Mouse (Mus musculus) G1E (cell line): Measurements from ENCODE around the gene Pds5b. TPM values are rescaled to one million over a fixed set of nuclear protein-coding genes. Genes with fewer than 3 reads are reported as not detected.
"Not testable (repeated sequence)": the region's sequence is repeated elsewhere in the genome, so short reads cannot be mapped to it uniquely, and the experiment has no call there.

ENCODE experiments used
- ATAC-seq: 2 replicates; pipeline ENCODE4 v1.8.0; 2016; ENCODE audit warnings: mild to moderate bottlenecking; ENCODE audit not compliant: insufficient number of reproducible peaks, poor library complexity, low FRiP score, severe bottlenecking; ENCODE audit errors: extremely low read depth
- DNase-seq: peaks from one replicate; pipeline ENCODE4 v3.0.0; 2012; ENCODE audit warnings: low spot score
- H3K27me3 ChIP-seq: 2 replicates; pipeline ENCODE4 v1.6.1; 2012; ENCODE audit warnings: mild to moderate bottlenecking, low read length, inconsistent platforms; ENCODE audit not compliant: insufficient read depth
- H3K36me3 ChIP-seq: replicated peaks from 2 replicates; pipeline ENCODE3; 2012; ENCODE audit warnings: mild to moderate bottlenecking, inconsistent platforms
- H3K4me1 ChIP-seq: 2 replicates; pipeline ENCODE4 v1.6.1; 2012; ENCODE audit warnings: low read depth, low read length, inconsistent platforms, mixed read lengths; ENCODE audit not compliant: insufficient read depth
- H3K4me3 ChIP-seq: 2 replicates; pipeline ENCODE4 v1.5.1; 2012; ENCODE audit warnings: low read depth, mild to moderate bottlenecking, inconsistent platforms, low read length, moderate library complexity, mixed read lengths
- H3K9me3 ChIP-seq: replicated peaks from 2 replicates; pipeline ENCODE4 v1.6.1; 2012; ENCODE audit warnings: inconsistent platforms
- CTCF ChIP-seq: IDR thresholded peaks from 2 replicates; pipeline ENCODE4 v1.5.1; 2012; ENCODE audit warnings: low read depth, low read length, inconsistent platforms, mixed read lengths
- GATA1 ChIP-seq: IDR thresholded peaks from 2 replicates; pipeline ENCODE4 v1.6.1; 2012; ENCODE audit warnings: borderline replicate concordance, low read length, inconsistent platforms, mixed read lengths
- GATA2 ChIP-seq: IDR thresholded peaks from 2 replicates; pipeline ENCODE4 v1.6.1; 2012; ENCODE audit warnings: low read depth, low read length, inconsistent platforms, borderline replicate concordance
- POLR2AphosphoS5 ChIP-seq: IDR thresholded peaks from 2 replicates; pipeline ENCODE4 v1.6.1; 2012; ENCODE audit warnings: low read depth, low read length, inconsistent platforms; ENCODE audit not compliant: insufficient replicate concordance
- TAL1 ChIP-seq: conservative IDR thresholded peaks from 2 replicates; pipeline ENCODE4 v1.6.1; 2012; ENCODE audit warnings: low read depth, low read length, inconsistent platforms, mixed read lengths
- polyA plus RNA-seq: library from polyadenylated mRNA; stranded (reverse); fragments of >175 nt; gene quantifications from 2 replicates; pipeline ENCODE4 v1.2.3, GENCODE M21; 2012
- total RNA-seq, 2 experiments: library from RNA; stranded (forward) in 1 of 2; stranded (reverse) in 1 of 2; fragments of 200-1000 nt in 1 of 2; fragments of >200 nt in 1 of 2; fragmentation: Nextera tagmentation in 1 of 2; gene quantifications; 2 replicates each; pipeline ENCODE4 v1.2.3; 2014 to 2017

Pds5b gene
- total and polyA plus RNA-seq, 3 experiments, result 3.2 to 87.9 (median 45.5) TPM

DNA sequence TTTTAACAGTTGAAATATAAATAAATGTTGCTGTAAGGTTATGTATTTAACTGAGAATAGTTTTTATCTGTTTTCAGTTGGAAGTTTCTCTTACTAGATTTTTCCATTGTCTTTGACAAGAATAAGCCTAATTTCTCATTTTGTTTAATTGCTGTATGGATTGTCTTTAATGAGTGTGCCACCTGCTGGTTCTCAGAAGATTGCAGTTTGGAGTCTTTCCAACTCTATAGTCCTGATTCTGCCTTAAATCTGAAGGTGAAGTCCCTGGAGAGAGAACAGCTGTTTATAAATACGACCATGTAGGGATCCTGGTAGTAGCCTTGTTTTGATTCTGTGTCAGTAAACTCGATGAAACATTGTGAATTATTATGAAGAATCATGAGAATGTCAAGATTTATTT lies 29.2 kb downstream of the Pds5b start:
- no peaks in the 10 kb centered on the region for H3K27me3 ChIP-seq
- no peak overlapping the region for H3K4me3 ChIP-seq
- H3K9me3 ChIP-seq, result no peaks in the 10 kb centered on the region
- TF ChIP-seq CTCF, result peak; percentile 8; the same call in 1 of the 2 replicates
- no peak for TF ChIP-seq POLR2AphosphoS5
- ATAC-seq (peak; percentile 54; the same call in 1 of the 2 replicates), DNase-seq (no peak)
- H3K36me3 ChIP-seq, result peaks cover 7% of the 10 kb centered on the region
- peaks cover 16% of the 10 kb centered on the region for H3K4me1 ChIP-seq

DNA sequence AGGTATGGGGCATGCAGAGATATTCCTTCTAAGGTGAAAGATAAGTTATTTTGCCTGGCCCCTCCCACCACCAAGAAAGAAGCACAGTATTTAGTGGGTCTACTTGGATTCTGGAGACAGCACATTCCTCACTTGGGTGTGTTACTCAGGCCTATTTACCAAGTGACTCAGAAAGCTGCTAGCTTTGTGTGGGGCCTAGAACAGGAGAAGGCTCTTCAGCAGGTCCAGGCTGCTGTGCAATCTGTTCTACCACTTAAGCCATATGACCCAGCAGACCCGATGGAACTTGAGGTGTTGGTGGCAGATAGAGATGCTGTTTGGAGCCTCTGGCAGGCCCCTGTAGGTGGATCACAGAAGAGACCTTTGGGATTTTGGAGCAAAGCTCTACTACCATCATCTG lies 33.1 kb downstream of the Pds5b start:
- not testable (repeated sequence) for H3K9me3 ChIP-seq, H3K4me3 ChIP-seq, H3K27me3 ChIP-seq, DNase-seq, ATAC-seq
- Histone ChIP-seq H3K36me3 (peaks cover 19% of the 10 kb centered on the region), H3K4me1 (peaks cover 11% of the 10 kb centered on the region)

DNA sequence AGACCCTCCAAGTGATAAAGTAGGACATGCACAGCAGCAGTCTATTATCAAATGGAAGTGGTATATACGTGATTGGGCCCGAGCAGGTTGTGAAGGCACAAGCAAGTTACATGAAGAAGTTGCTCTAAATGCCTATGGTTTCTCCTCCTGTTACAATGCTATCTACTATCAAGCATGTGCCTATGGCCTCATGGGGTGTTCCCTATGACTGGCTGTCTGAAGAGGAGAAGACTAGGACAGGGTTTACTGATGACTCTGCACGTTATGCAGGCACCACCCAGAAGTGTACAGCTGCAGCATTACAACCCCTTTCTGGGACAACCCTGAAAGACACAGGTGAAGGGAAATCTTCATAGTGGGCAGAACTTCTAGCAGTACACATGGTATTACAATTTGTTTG lies 33.6 kb downstream of the Pds5b start:
- H3K9me3 ChIP-seq, DNase-seq: not testable (repeated sequence)
- ATAC-seq, result peak; percentile 48

DNA sequence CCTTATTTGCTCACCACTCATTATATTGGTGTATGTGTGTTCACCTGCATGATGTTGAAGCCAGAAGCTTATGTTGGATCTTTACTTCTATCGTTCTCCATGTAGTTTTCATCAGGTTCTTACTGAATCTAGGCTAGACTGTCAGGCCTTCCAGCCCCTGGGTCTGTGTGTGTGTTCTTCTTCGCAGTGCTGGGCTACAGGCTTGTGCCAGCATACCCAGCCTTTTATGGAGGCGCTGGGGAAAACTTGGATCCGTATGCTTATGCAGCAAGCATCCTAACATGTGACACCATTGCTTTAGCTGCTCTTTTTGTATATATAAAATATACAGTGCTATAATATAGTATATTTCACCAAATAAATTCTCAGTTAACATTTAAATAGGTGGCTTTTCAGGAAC lies 38.0 kb downstream of the Pds5b start:
- Histone ChIP-seq H3K27me3 (no peaks in the 10 kb centered on the region), H3K36me3 (peaks cover 17% of the 10 kb centered on the region), H3K4me3 (no peak overlapping the region), H3K4me1 (peaks cover 11% of the 10 kb centered on the region), H3K9me3 (no peaks in the 10 kb centered on the region)
- no peak for DNase-seq
- TF ChIP-seq POLR2AphosphoS5 (no peak), GATA1 (no peak), TAL1 (no peak), GATA2 (no peak), CTCF (no peak)
- no peak for ATAC-seq

More for the DNA sequence above, 33.6 kb downstream of the Pds5b start:
- H3K36me3 ChIP-seq, result peaks cover 19% of the 10 kb centered on the region
- H3K4me1 ChIP-seq, result peaks cover 11% of the 10 kb centered on the region
- H3K4me3 ChIP-seq, H3K27me3 ChIP-seq: not testable (repeated sequence)

DNA sequence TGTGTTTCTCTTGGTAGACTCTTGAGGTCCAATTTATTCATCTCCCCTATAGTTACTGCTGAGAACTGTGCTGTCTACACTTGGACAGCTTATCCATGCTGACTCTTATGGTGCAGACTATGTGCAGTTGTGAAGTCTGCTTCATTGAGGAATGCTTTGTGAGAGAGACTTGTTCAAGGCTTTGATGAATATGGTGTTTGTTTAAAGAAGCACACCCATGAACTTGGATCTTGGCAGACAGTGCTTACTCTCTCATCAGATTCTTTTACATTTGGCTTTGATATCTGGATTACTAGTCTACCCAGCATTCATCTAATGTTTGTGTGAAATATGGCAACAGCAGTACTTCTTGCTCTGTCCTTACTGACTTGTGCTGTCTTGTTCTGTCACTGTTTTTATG lies 39.9 kb downstream of the Pds5b start:
- H3K4me3 ChIP-seq, result no peak overlapping the region
- H3K27me3 ChIP-seq, result no peaks in the 10 kb centered on the region
- H3K9me3 ChIP-seq, result no peaks in the 10 kb centered on the region
- peaks cover 4% of the 10 kb centered on the region; the same call in 1 of the 2 replicates for H3K4me1 ChIP-seq
- DNase-seq (no peak), ATAC-seq (no peak)
- peaks cover 16% of the 10 kb centered on the region for H3K36me3 ChIP-seq
- TF ChIP-seq POLR2AphosphoS5 (no peak), GATA2 (no peak), TAL1 (no peak), GATA1 (no peak)

DNA sequence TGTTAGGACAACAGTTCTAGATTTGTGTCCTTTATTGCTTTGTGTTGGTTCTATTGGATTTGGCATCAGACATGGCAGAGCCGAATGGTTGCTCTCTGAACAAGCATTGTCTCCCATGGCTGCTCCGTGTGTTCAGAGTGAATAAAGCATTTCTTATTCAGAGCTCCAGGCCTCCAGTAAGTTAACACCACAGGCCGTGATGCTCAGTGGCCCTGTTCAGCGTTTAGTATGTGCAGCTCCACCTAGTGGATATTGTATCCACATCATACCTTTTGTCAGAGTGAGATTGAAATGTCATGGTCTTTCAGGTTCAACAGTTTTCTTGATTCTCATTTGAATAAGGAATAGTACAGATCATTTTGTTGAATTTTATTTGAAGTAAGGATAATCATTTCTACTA lies 44.2 kb downstream of the Pds5b start:
- peaks cover 24% of the 10 kb centered on the region for H3K36me3 ChIP-seq
- TF ChIP-seq TAL1 (no peak), CTCF (no peak), GATA1 (no peak), GATA2 (no peak), POLR2AphosphoS5 (no peak)
- no peaks in the 10 kb centered on the region for H3K4me1 ChIP-seq
- no peak overlapping the region for H3K4me3 ChIP-seq
- DNase-seq (peak; percentile 14), ATAC-seq (peak; percentile 76)
- H3K27me3 ChIP-seq, result no peaks in the 10 kb centered on the region
- H3K9me3 ChIP-seq, result no peaks in the 10 kb centered on the region

DNA sequence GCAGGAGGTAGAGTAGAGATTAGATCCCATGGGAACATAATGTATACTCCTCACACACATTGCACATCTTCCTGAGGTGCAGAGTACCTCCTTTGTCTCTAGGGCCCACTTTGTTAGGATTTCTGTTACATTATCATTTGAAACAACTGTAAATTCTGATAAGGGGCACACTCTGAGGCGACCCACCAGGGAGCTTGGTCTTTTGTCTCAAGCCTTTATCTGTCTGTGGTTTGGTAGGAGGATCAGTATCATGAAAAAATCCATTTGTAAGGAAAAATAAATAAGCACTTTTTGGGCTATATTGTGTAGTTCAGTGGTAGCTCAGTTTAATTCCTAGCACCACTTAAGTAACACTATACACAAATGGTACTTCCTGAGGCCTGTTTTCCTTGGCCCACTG lies 51.1 kb downstream of the Pds5b start:
- Histone ChIP-seq H3K4me3 (no peak overlapping the region), H3K9me3 (no peaks in the 10 kb centered on the region), H3K36me3 (peaks cover 42% of the 10 kb centered on the region), H3K4me1 (peaks cover 8% of the 10 kb centered on the region), H3K27me3 (no peaks in the 10 kb centered on the region)
- TF ChIP-seq GATA1 (no peak), POLR2AphosphoS5 (no peak), GATA2 (no peak), CTCF (no peak), TAL1 (no peak)
- DNase-seq (no peak), ATAC-seq (peak; percentile 4; the same call in 1 of the 2 replicates)

DNA sequence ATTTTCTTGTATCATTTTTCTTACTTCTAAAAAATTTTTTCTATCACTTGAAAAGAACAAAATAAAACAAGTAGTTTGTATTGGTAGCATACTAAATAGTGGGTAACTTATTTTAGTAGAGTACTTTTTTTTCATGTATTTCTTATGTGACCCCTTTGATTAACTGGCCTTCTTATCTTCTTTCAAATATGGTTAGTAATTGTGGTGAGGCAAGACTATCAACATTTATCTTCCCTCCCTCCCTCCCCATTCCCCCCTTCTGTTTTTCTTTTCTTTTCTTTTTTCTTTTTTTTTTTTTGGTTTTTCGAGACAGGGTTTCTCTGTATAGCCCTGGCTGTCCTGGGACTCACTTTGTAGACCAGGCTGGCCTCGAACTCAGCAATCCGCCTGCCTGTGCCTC lies 63.5 kb downstream of the Pds5b start:
- H3K4me3 ChIP-seq, DNase-seq, H3K9me3 ChIP-seq, H3K4me1 ChIP-seq, ATAC-seq, H3K27me3 ChIP-seq: not testable (repeated sequence)
- peaks cover 40% of the 10 kb centered on the region for H3K36me3 ChIP-seq
